Mouse (Mus musculus) limb, embryonic 14.5 days (tissue): Measurements from ENCODE around the gene Olfr64. TPM values are rescaled to one million over a fixed set of nuclear protein-coding genes. Genes with fewer than 3 reads are reported as not detected.

Experiments used
- ATAC-seq: fragments of 200-750 bp; cut with Nextera tagmentation; 2 replicates; pipeline ENCODE4 v1.8.0; 2017; ENCODE audit warnings: low read depth, moderate number of reproducible peaks, moderate TSS enrichment; ENCODE audit not compliant: low FRiP score
- DNase-seq: peaks from one replicate; pipeline ENCODE4 v3.0.0-alpha.2; 2015; ENCODE audit warnings: low spot score
- H3K27ac ChIP-seq: fragments of 300-500 bp; sonication (generic); replicated peaks from 2 replicates; pipeline ENCODE4 v1.5.1; 2014; ENCODE audit warnings: low read depth, mild to moderate bottlenecking, low read length, moderate library complexity, mixed read lengths
- H3K27me3 ChIP-seq: fragments of 300-500 bp; sonication (generic); 2 replicates; pipeline ENCODE4 v1.6.1; 2014; ENCODE audit warnings: low read length, mixed read lengths; ENCODE audit not compliant: control insufficient read depth, insufficient read depth
- H3K36me3 ChIP-seq: fragments of 300-500 bp; sonication (generic); 2 replicates; pipeline ENCODE4 v1.6.1; 2014; ENCODE audit warnings: mild to moderate bottlenecking, low read length, moderate library complexity, mixed read lengths; ENCODE audit not compliant: control insufficient read depth, insufficient read depth
- H3K4me1 ChIP-seq: fragments of 300-500 bp; sonication (generic); 2 replicates; pipeline ENCODE4 v1.6.1; 2014; ENCODE audit warnings: antibody characterized with exemption, low read length, mixed read lengths; ENCODE audit not compliant: control insufficient read depth, insufficient read depth
- H3K4me2 ChIP-seq: fragments of 300-500 bp; sonication (generic); replicated peaks from 2 replicates; pipeline ENCODE4 v1.6.1; 2014; ENCODE audit warnings: low read depth, mild to moderate bottlenecking, low read length, moderate library complexity; ENCODE audit not compliant: severe bottlenecking
- H3K4me3 ChIP-seq: fragments of 300-500 bp; sonication (generic); replicated peaks from 2 replicates; pipeline ENCODE4 v1.5.1; 2014; ENCODE audit warnings: low read length
- H3K9ac ChIP-seq: fragments of 300-500 bp; sonication (generic); 2 replicates; pipeline ENCODE4 v1.6.1; 2014; ENCODE audit warnings: mild to moderate bottlenecking, low read depth, low read length, moderate library complexity; ENCODE audit not compliant: severe bottlenecking
- H3K9me3 ChIP-seq: fragments of 300-500 bp; sonication (generic); 2 replicates; pipeline ENCODE4 v1.6.1; 2016; ENCODE audit warnings: low read length; ENCODE audit not compliant: control insufficient read depth
- POLR2A ChIP-seq: fragments of 200-500 bp; IDR thresholded peaks from 2 replicates; pipeline ENCODE4 v1.8.0; 2012; ENCODE audit warnings: inconsistent platforms, mild to moderate bottlenecking, moderate library complexity, borderline replicate concordance; ENCODE audit not compliant: insufficient read depth, insufficient read length; ENCODE audit errors: extremely low read depth
- WGBS: fragments of 180-500 bp; shearing (Covaris S2); extraction: QIAGEN DNeasy Blood & Tissue Kit; methylation state at CpG from one replicate; pipeline ENCODE4 v1.1.7; 2014; 5-methylcytosine and 5-hydroxymethylcytosine counted together
- polyA plus RNA-seq, 2 experiments: library from polyadenylated mRNA; depleted of rRNA in 1 of 2; stranded (reverse) in 1 of 2; unstranded in 1 of 2; fragments of >200 nt; fragmentation: Nextera tagmentation in 1 of 2; extraction: Ambion mirVana in 1 of 2; gene quantifications; 2 replicates each; pipeline versions ENCODE4 v1.2.1 to v1.2.3; 2012 to 2014

Olfr64 gene
- polyA plus RNA-seq, 2 experiments, result not detected

GRCm38 (mm10) chr7:103910047-103910446 lies 15.8 kb upstream of the Olfr64 start:
- Histone ChIP-seq H3K4me1 (no peaks in the 10 kb centered on the region), H3K9ac (no peak overlapping the region), H3K36me3 (no peaks in the 10 kb centered on the region), H3K9me3 (no peaks in the 10 kb centered on the region), H3K27ac (no peak overlapping the region), H3K4me3 (no peak overlapping the region), H3K4me2 (no peak overlapping the region), H3K27me3 (no peaks in the 10 kb centered on the region)
- WGBS, result 21% methylated on average over 3 of the region's 3 CpGs
- ATAC-seq (no peak), DNase-seq (peak; percentile 3)
- no peak for TF ChIP-seq POLR2A

- H3K4me1 ChIP-seq, result no peaks in the 10 kb centered on the region
- H3K27me3 ChIP-seq, result no peaks in the 10 kb centered on the region
- no peak within 1 kb of the TSS for H3K9ac ChIP-seq
- no peaks in the 10 kb centered on the region for H3K36me3 ChIP-seq
- H3K4me3 ChIP-seq, result no peak within 1 kb of the TSS
- no peak for ATAC-seq
- TF ChIP-seq POLR2A, result no peak
- H3K4me2 ChIP-seq, result no peak within 1 kb of the TSS
- WGBS, result 85% methylated on average over 2 of the region's 2 CpGs
- no peaks in the 10 kb centered on the region for H3K9me3 ChIP-seq
- H3K27ac ChIP-seq, result no peak within 1 kb of the TSS
- no peak for DNase-seq
These were observed 8.9 kb upstream of the Olfr64 start, which contains the start of gene Olfr65 for GRCm38 (mm10) chr7:103903187-103903586. TSS of gene Olfr65 (plus strand) at chr7:103903487.

- Histone ChIP-seq H3K9me3 (no peaks in the 10 kb centered on the region), H3K27me3 (no peaks in the 10 kb centered on the region), H3K4me2 (no peak within 1 kb of the TSS), H3K9ac (no peak within 1 kb of the TSS), H3K4me3 (no peak within 1 kb of the TSS), H3K4me1 (no peaks in the 10 kb centered on the region), H3K27ac (no peak within 1 kb of the TSS), H3K36me3 (no peaks in the 10 kb centered on the region)
- DNase-seq, result no peak
- no peak for TF ChIP-seq POLR2A
- no peak for ATAC-seq
These were observed 8.1 kb downstream of the Olfr64 start, which contains the start of gene Olfr66 for GRCm38 (mm10) chr7:103886152-103886551. TSS of gene Olfr66 (minus strand) at chr7:103886252.

GRCm38 (mm10) chr7:103877093-103877492 lies 17.2 kb downstream of the Olfr64 start:
- Histone ChIP-seq H3K27me3 (no peaks in the 10 kb centered on the region), H3K4me3 (no peak overlapping the region), H3K4me1 (no peaks in the 10 kb centered on the region), H3K4me2 (no peak overlapping the region), H3K9ac (no peak overlapping the region), H3K36me3 (no peaks in the 10 kb centered on the region), H3K27ac (no peak overlapping the region), H3K9me3 (no peaks in the 10 kb centered on the region)
- DNase-seq (no peak), ATAC-seq (no peak)
- WGBS, result 83% methylated on average over 2 of the region's 2 CpGs
- TF ChIP-seq POLR2A, result no peak

- Histone ChIP-seq H3K9me3 (no peaks in the 10 kb centered on the region), H3K9ac (no peak overlapping the region), H3K27me3 (no peaks in the 10 kb centered on the region), H3K27ac (no peak overlapping the region), H3K4me2 (no peak overlapping the region), H3K36me3 (no peaks in the 10 kb centered on the region), H3K4me3 (no peak overlapping the region), H3K4me1 (no peaks in the 10 kb centered on the region)
- ATAC-seq, result no peak
- no peak for TF ChIP-seq POLR2A
- DNase-seq, result no peak
- WGBS, result 48% methylated on average over 5 of the region's 5 CpGs
These were observed 19.8 kb downstream of the Olfr64 start for GRCm38 (mm10) chr7:103874451-103874850.

GRCm38 (mm10) chr7:103873064-103873463 lies 21.2 kb downstream of the Olfr64 start:
- Histone ChIP-seq H3K4me2 (no peak overlapping the region), H3K27me3 (no peaks in the 10 kb centered on the region), H3K9me3 (no peaks in the 10 kb centered on the region), H3K27ac (no peak overlapping the region), H3K9ac (no peak overlapping the region), H3K36me3 (no peaks in the 10 kb centered on the region), H3K4me1 (no peaks in the 10 kb centered on the region), H3K4me3 (no peak overlapping the region)
- WGBS, result 2% methylated on average over 1 of the region's 1 CpGs
- ATAC-seq (no peak), DNase-seq (peak; percentile 19)
- TF ChIP-seq POLR2A, result no peak
